Mouse (Mus musculus) left cerebral cortex, adult 11 months (tissue): Measurements from ENCODE around the gene D17Wsu92e.

Experiments
- DNase-seq: peaks from one replicate; pipeline ENCODE4 v3.0.0; 2022; ENCODE audit warnings: low spot score

D17Wsu92e gene

GRCm38 (mm10) chr17:27821407-27822338, 1.2 kb upstream of the D17Wsu92e start:
- no peak for DNase-seq

GRCm38 (mm10) chr17:27819971-27820567, 379 bp downstream of the D17Wsu92e start:
- DNase-seq, result peak; percentile 35

GRCm38 (mm10) chr17:27819521-27819970, 902 bp downstream of the D17Wsu92e start:
- DNase-seq, result no peak

GRCm38 (mm10) chr17:27819011-27819410, 1.4 kb downstream of the D17Wsu92e start:
- no peak for DNase-seq

GRCm38 (mm10) chr17:27814606-27815005, 5.8 kb downstream of the D17Wsu92e start:
- no peak for DNase-seq

DNA sequence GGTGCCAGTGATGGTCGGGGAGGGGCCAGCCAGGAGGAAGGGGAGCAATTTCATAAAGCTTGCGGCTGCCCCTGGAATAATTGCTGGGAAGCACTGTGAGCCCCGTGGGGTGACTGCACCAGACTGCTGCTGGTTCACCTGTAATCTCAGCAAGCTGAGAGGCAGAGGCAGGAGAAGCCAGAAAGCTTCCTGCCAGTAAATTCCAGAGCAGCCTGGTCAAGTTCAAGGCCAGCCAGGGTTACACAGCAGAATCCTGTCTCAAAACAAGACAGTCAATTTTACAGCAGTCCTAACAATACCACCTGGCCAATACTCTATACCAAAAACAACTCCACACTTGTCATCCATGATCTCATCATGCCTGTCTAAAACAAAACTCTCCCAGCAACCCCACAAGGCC, 8.5 kb downstream of the D17Wsu92e start:
- no peak for DNase-seq

DNA sequence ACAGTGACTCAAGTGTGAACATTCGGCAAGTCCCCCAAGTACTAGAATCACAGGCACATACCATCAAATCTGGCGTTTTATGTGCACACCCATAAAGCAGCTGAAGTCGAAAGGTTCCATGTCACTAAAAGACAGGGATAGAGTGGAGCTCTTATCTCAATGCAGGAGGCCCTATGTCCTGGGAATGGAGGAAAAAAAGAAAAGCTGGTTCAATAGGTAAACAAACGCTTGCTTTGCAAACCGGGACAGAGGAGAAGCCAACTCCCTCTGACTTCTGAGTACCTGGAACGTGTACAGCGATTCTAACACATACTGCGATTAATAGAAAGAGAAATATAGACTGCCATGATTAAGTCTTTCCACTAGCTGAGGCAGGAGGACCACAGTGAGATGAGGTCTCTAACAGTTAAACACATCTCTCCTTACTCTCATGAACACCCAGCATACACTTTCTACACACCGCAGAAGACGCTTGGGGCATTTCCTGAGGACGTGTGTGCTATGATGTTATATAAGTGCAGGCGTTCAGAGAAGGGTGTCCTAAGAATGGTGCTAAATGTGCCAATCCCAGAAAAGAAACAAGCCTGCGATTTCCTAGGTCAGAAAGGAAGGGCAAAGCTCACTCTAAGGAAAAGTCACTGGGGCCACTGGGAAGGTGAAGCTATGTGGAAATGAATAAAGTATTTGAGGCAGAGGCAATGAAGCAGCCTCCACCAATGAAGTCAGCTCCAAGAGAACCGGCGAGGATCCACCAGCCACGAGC, 9.7 kb downstream of the D17Wsu92e start:
- no peak for DNase-seq

DNA sequence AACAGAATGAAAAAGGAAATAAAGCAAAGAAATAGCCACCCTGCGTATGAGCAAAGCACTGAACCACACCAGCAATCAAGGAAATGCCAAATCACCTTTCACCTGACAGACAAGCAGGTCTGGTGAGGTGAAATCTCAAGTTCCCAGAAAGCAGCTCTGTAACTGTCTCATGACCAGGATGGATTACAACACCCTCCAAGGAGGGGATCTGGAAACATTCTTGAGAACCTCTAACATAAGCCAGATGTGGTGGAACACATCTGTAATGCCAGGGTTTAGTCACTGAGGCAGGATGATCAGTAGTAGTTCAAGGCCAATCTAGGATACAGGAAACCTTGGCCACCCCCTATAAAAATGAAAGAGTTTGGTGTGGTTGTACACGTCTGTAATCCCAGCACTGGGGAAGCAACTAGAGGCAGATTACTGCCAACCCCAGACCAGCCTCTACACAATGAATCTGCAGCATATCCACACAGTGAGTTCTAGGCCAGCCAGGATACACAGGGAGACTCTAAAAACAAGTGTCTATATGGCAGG, 12.8 kb downstream of the D17Wsu92e start:
- no peak for DNase-seq

GRCm38 (mm10) chr17:27804803-27805770, 15.4 kb downstream of the D17Wsu92e start:
- DNase-seq, result no peak

DNA sequence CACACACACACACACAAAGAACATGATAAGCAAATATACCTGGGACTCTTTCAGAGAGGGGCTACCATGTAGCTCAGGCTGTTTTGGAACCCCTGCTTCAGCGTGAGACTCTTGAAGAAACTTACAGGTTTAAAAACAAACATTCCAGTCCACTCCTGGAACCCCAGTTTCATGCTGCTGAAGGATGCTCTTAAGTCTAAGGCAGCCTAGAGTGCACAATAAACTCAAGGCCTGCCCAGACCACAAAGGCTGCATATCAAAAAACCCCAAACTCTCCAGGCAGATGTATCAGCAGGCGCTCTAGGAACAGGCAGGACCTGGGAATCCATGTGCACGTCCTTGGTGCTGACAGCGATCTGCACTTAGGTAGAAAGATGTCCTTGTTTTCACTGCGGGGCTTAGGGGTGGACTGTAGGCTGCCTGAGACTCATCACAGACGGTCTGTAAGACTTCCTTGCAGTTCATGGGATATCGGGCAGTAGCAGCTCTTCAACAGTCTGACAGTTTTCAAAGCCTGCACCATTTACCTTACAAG, 16.2 kb downstream of the D17Wsu92e start:
- no peak for DNase-seq

DNA sequence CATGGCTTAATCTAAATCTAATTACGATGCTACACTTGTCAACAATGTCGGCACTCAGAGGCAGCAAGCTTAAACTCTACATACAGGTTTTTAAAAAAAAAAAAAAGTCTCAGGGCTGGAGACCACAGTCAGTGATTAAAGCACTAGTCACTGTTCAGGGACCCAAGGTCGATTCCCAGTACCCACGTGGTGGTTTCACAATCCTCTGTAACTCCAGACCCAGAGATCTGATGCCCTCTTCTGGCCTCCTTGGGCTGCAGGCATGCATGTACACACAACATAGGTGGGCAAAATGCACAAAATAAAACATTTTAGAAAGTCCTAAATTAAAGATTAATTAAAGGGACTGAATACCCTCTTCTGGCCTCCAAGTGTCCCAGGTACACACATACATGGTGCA, 16.7 kb downstream of the D17Wsu92e start:
- DNase-seq, result no peak

DNA sequence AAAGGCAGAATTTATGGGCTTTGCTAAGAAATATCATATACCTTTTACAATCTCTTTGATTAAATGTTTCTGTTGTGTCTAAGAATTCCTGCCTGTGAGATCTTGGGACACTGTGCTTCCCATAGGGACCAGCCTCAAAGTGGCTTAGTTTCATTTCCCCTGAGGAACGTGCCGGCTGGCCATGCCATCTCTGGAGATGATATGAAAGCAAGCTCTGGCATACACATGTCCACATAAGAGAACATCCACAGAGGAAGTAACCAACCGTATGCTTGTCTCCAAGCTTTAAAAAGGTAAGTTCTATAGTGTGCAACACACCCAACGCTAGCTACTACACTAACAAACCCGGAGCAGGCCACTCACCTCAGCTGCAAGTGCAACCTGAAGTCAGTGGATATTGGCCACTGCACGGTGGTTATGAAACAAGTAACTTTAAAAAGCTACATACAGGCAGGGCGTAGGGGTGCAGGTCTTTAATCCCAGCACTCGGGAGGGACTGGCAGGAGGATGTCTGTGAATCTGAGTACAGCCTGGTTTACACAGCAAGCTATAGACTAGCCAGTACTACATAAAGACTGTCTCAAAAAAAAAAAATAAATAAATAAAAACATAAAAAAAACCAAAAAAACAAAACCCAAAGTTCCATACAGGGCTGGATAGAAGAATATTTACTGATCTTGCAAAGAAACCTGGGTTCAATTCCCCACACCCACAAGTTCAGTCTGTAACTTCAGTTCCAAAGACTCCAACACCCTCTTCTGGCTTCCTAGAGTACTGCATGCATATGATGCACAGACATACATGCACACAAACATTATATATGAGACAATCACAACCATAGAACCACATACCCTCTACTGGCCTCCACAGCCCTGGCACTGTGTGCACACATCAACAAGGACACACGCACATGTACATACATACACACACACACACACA, 19.5 kb downstream of the D17Wsu92e start:
- DNase-seq, result no peak

DNA sequence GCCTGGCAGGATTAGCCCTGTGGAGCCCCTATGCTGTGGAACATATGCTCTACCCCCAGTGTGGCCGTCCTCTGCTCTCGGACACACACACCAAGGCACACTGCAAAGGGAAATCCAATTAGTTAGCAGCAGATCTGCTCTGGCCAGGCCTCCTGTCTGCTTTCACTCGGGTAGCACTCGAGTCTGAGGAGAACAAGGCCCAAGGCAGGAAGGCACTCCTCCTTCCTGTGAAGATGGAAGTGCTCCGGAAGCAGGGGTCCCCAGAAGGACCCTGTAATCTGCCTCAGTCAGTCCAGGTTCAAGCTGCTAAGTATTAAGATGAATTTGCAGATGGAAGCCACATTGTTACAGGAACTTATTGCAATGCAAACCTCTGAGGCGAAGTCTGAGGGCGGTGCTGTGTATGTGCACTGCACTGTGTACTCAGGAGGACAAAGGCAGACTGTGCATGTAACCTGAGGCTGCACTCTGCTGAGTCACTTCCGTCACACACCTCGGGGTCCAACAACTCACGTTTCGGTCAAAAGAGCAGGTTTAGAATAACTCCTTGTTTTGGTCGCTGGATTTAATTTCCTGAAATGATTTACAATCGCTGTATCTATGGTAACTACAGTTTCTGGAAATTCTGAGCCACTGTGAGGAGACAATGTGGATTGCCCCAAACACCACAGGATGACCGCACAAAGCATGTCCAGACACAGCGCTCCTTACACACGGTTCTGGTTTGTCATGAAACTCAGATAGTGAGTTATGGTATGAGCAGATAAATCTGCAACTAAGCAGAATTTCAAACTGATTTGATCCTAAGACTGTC, 20.5 kb downstream of the D17Wsu92e start:
- DNase-seq, result no peak

- DNase-seq, result no peak
Measured at GRCm38 (mm10) chr17:27797341-27797872, 23.0 kb downstream of the D17Wsu92e start.

DNA sequence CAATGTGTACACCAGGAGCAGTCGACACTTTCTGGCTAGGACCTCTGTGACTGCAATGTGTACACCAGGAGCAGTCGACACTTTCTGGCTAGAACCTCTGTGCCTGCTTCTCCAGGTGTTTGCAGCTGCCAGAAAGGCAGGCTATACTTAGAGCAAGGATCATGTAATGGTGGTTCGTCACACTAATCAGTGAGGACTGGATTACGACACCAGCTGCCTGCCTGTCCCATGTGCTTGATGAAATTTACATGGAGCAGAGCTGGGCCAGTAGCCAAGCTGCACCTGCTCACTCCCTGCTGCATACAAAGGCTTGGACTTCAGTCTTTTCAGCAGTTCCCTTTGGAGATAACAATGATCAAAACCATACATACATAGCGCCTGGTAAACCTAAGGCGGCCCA, 23.7 kb downstream of the D17Wsu92e start:
- DNase-seq, result no peak

- no peak for DNase-seq
Measured at GRCm38 (mm10) chr17:27793144-27793543, 27.3 kb downstream of the D17Wsu92e start.

GRCm38 (mm10) chr17:27792516-27792915, 27.9 kb downstream of the D17Wsu92e start:
- DNase-seq, result no peak

- DNase-seq, result no peak
Measured at GRCm38 (mm10) chr17:27791556-27791955, 28.9 kb downstream of the D17Wsu92e start.

DNA sequence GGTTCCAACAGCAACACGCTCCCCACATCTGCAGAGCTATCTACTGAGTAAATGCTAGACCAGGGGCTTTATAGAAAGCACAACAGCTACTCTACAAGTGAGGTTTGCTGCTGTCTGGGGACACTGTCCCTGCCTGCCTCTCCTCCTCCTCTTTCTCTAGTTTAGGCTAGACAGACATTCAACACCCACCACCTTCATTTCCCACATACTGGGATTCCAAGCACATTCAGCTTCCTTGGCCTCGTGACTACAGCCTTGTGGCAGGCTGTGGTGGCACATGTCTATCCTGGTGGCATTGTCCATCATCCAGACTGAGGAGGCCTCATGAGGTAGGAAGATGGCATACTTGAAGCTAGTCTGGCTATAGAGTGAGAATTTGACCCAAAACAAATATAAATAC, 29.5 kb downstream of the D17Wsu92e start:
- DNase-seq, result no peak
